Mouse (Mus musculus) heart, postnatal 0 days (tissue): ENCODE measurements around the gene Tmem87b. TPM values are rescaled to one million over a fixed set of nuclear protein-coding genes. Genes with fewer than 3 reads are reported as not detected.

ENCODE experiments used
- ATAC-seq: fragments of 200-750 bp; cut with Nextera tagmentation; 2 replicates; pipeline ENCODE4 v1.8.0; 2017; ENCODE audit warnings: low read depth, moderate number of reproducible peaks, moderate library complexity; ENCODE audit not compliant: insufficient read depth
- DNase-seq: peaks from one replicate; pipeline ENCODE4 v3.0.0-alpha.2; 2016; ENCODE audit warnings: low spot score
- H3K27ac ChIP-seq: fragments of 300-500 bp; sonication (generic); 2 replicates; pipeline ENCODE4 v1.5.1; 2014; ENCODE audit warnings: low read depth, mild to moderate bottlenecking
- H3K27me3 ChIP-seq: fragments of 300-500 bp; sonication (generic); 2 replicates; pipeline ENCODE4 v1.6.1; 2014; ENCODE audit warnings: low read length, mixed read lengths; ENCODE audit not compliant: control insufficient read depth, insufficient read depth
- H3K36me3 ChIP-seq: fragments of 300-500 bp; sonication (generic); replicated peaks from 2 replicates; pipeline ENCODE4 v1.6.1; 2014; ENCODE audit warnings: low read length, mixed read lengths; ENCODE audit not compliant: control insufficient read depth, insufficient read depth
- H3K4me1 ChIP-seq: fragments of 300-500 bp; sonication (generic); 2 replicates; pipeline ENCODE4 v1.6.1; 2014; ENCODE audit warnings: antibody characterized with exemption; ENCODE audit not compliant: control insufficient read depth, insufficient read depth
- H3K4me2 ChIP-seq: fragments of 300-500 bp; sonication (generic); 2 replicates; pipeline ENCODE4 v1.6.1; 2014; ENCODE audit warnings: low read depth, mild to moderate bottlenecking, low read length, moderate library complexity
- H3K4me3 ChIP-seq: fragments of 300-500 bp; sonication (generic); 2 replicates; pipeline ENCODE4 v1.5.1; 2014; ENCODE audit warnings: low read depth, low read length
- H3K9ac ChIP-seq: fragments of 300-500 bp; sonication (generic); replicated peaks from 2 replicates; pipeline ENCODE4 v1.6.1; 2014; ENCODE audit warnings: low read depth, low read length, mixed read lengths
- H3K9me3 ChIP-seq: fragments of 300-500 bp; sonication (generic); replicated peaks from 2 replicates; pipeline ENCODE4 v1.6.1; 2016; ENCODE audit warnings: low read length; ENCODE audit not compliant: control insufficient read depth
- CTCF ChIP-seq: IDR thresholded peaks from 2 replicates; pipeline ENCODE4 v1.5.1; 2016; ENCODE audit warnings: antibody characterized with exemption, control low read depth, low read depth
- EP300 ChIP-seq: IDR thresholded peaks from 2 replicates; pipeline ENCODE4 v1.6.1; 2016; ENCODE audit warnings: antibody characterized with exemption, low read depth
- WGBS: fragments of 180-500 bp; shearing (Covaris S2); extraction: QIAGEN DNeasy Blood & Tissue Kit; methylation state at CpG from one replicate; pipeline ENCODE4 v1.1.7; 2014; 5-methylcytosine and 5-hydroxymethylcytosine counted together
- polyA plus RNA-seq: library from polyadenylated mRNA; unstranded; fragments of >200 nt; fragmentation: Nextera tagmentation; extraction: Ambion mirVana; gene quantifications from 2 replicates; pipeline ENCODE4 v1.2.1, GENCODE M21; 2015
- total RNA-seq: library from RNA; depleted of rRNA; stranded (reverse); fragments of >200 nt; gene quantifications from 2 replicates; pipeline ENCODE4 v1.2.3, GENCODE M21; 2014; ENCODE audit warnings: low replicate concordance

The Tmem87b gene
- total and polyA plus RNA-seq, 2 experiments from 2014 or later: 23.7 to 29.5 TPM

- no peak for TF ChIP-seq CTCF
- no peak for TF ChIP-seq EP300
- H3K4me3 ChIP-seq: no peak overlapping the region
- H3K4me2 ChIP-seq: no peak overlapping the region
- DNase-seq (no peak), ATAC-seq (no peak)
- 0 out of 2 replicates have a peak, but pooled peaks cover 4% of the 10 kb centered on the region for H3K4me1 ChIP-seq
- no peaks in the 10 kb centered on the region for H3K36me3 ChIP-seq
- no peak overlapping the region for H3K9ac ChIP-seq
- WGBS: 80% methylated on average over 6 of the region's 6 CpGs
- no peak overlapping the region for H3K27ac ChIP-seq
- H3K27me3 ChIP-seq: peaks cover 8% of the 10 kb centered on the region
- H3K9me3 ChIP-seq: no peaks in the 10 kb centered on the region
Measured at GRCm38 (mm10) chr2:128858962-128859361, 41.0 kb downstream of the Tmem87b start.

GRCm38 (mm10) chr2:128859861-128860260, 41.9 kb downstream of the Tmem87b start:
- WGBS: 70% methylated on average over 3 of the region's 3 CpGs

GRCm38 (mm10) chr2:128862636-128863035, 44.7 kb downstream of the Tmem87b start, which contains the start of gene Fbln7:
Fbln7 (plus strand) TSS chr2:128862981.
- Histone ChIP-seq H3K4me3 (peak within 1 kb of the TSS; percentile 52), H3K9ac (peak within 1 kb of the TSS; percentile 20; the same call in 1 of the 2 replicates), H3K27ac (no peak within 1 kb of the TSS), H3K36me3 (no peaks in the 10 kb centered on the region), H3K4me1 (0 out of 2 replicates have a peak, but pooled peaks cover 6% of the 10 kb centered on the region), H3K27me3 (peaks cover 30% of the 10 kb centered on the region), H3K4me2 (peak within 1 kb of the TSS; percentile 93), H3K9me3 (no peaks in the 10 kb centered on the region)
- TF ChIP-seq EP300 (no peak), CTCF (no peak)
- no peak for DNase-seq
- WGBS: 92% methylated on average over 9 of the region's 9 CpGs
- no peak for ATAC-seq

More at GRCm38 (mm10) chr2:128859861-128860260, 41.9 kb downstream of the Tmem87b start:
- ATAC-seq (no peak), DNase-seq (no peak)
- H3K9me3 ChIP-seq: no peaks in the 10 kb centered on the region
- no peak overlapping the region for H3K4me2 ChIP-seq
- peaks cover 15% of the 10 kb centered on the region for H3K27me3 ChIP-seq
- no peak overlapping the region for H3K4me3 ChIP-seq
- 0 out of 2 replicates have a peak, but pooled peaks cover 6% of the 10 kb centered on the region for H3K4me1 ChIP-seq
- no peak overlapping the region for H3K27ac ChIP-seq
- no peak for TF ChIP-seq CTCF
- TF ChIP-seq EP300: no peak
- no peak overlapping the region for H3K9ac ChIP-seq
- H3K36me3 ChIP-seq: no peaks in the 10 kb centered on the region

- Histone ChIP-seq H3K36me3 (no peaks in the 10 kb centered on the region), H3K27me3 (peaks cover 30% of the 10 kb centered on the region), H3K9ac (peak overlapping the region; percentile 20; the same call in 1 of the 2 replicates), H3K9me3 (no peaks in the 10 kb centered on the region), H3K4me3 (peak overlapping the region; percentile 52), H3K4me2 (peak overlapping the region; percentile 93), H3K4me1 (0 out of 2 replicates have a peak, but pooled peaks cover 6% of the 10 kb centered on the region), H3K27ac (no peak overlapping the region)
- TF ChIP-seq CTCF (peak; percentile 32; the same call in 1 of the 2 replicates), EP300 (no peak)
- peak; percentile 39 for DNase-seq
- WGBS: 1% methylated on average over 38 of the region's 38 CpGs
- peak; percentile 84 for ATAC-seq
Measured at GRCm38 (mm10) chr2:128863777-128864331, 45.9 kb downstream of the Tmem87b start.

- Histone ChIP-seq H3K9me3 (no peaks in the 10 kb centered on the region), H3K27me3 (peaks cover 30% of the 10 kb centered on the region), H3K4me1 (0 out of 2 replicates have a peak, but pooled peaks cover 6% of the 10 kb centered on the region), H3K9ac (no peak overlapping the region), H3K4me2 (no peak overlapping the region), H3K4me3 (no peak overlapping the region), H3K27ac (no peak overlapping the region), H3K36me3 (no peaks in the 10 kb centered on the region)
- DNase-seq (no peak), ATAC-seq (no peak)
- no peak for TF ChIP-seq EP300
- TF ChIP-seq CTCF: no peak
- WGBS: 36% methylated on average over 3 of the region's 3 CpGs
Measured at GRCm38 (mm10) chr2:128865061-128865460, 47.1 kb downstream of the Tmem87b start.
